15 mouse cellular contexts compared by ENCODE assay signal in genomic region chr4:106564161-106564560, GRCm38 (mm10). TPM values are rescaled to one million over a fixed set of nuclear protein-coding genes. Genes with fewer than 3 reads are reported as not detected.
DNase-seq lines count a peak whose midpoint lies in the region; ATAC-seq and TF ChIP-seq lines count a peak whose summit lies in the region.
"Had no signal": no experiment of that assay in that cellular context is flagged by ENCODE, and none has a peak within 500 bp of the region (broad histone marks: within the 10 kb centered on the region; RNA-seq: fewer than 3 reads in every experiment).

No protein-coding gene starts in this region.

- H3K4me3 ChIP-seq in forebrain, embryonic 14.5 days (ENCODE audit: low read depth, low read length), result no peak overlapping the region
- no peak overlapping the region for H3K4me3 ChIP-seq in forebrain, embryonic 11.5 days (ENCODE audit: low read depth, low read length)
- H3K4me3 ChIP-seq in neural tube, embryonic 12.5 days, result no peak overlapping the region
- H3K4me3 ChIP-seq in liver, postnatal 0 days (ENCODE audit: low read depth, low read length), result peak overlapping the region; percentile 85
- H3K4me3 ChIP-seq in neural tube, embryonic 15.5 days (replicated peaks), result peak overlapping the region; percentile 97; the same call in 1 of the 2 replicates

- WGBS in forebrain, embryonic 14.5 days, result 92% methylated on average over 11 of the region's 11 CpGs
- WGBS in forebrain, embryonic 11.5 days, result 95% methylated on average over 11 of the region's 11 CpGs
- WGBS in neural tube, embryonic 12.5 days, result 89% methylated on average over 11 of the region's 11 CpGs
- WGBS in liver, postnatal 0 days (ENCODE audit: insufficient replicate concordance), result 84% methylated on average over 11 of the region's 11 CpGs
- WGBS in neural tube, embryonic 15.5 days, result 79% methylated on average over 11 of the region's 11 CpGs

- no peak for TF ChIP-seq CTCF in liver, postnatal 0 days (IDR thresholded peaks at IDR 0.05; ENCODE audit: low read depth)

- no peak for DNase-seq in forebrain, embryonic 14.5 days (ENCODE audit: low spot score)
- no peak for DNase-seq in forebrain, embryonic 11.5 days (ENCODE audit: low spot score)
- no peak for DNase-seq in neural tube, embryonic 10.5 days (ENCODE audit: extremely low spot score, low spot score)
- DNase-seq in liver, postnatal 0 days, result no peak
- no peak for DNase-seq in adrenal gland, postnatal 36 days
- DNase-seq in spleen, adult 12 weeks (ENCODE audit: low spot score), result no peak
- DNase-seq: cerebellum, adult 9-11 months; gastrocnemius, postnatal 10 days; heart, postnatal 4 days; lung, adult 2 months; thymus, adult 18-20 months had no signal

- peaks cover 43% of the 10 kb centered on the region for H3K36me3 ChIP-seq in forebrain, embryonic 14.5 days (ENCODE audit: control insufficient read depth, insufficient read depth, low read length)
- peaks cover 8% of the 10 kb centered on the region; the same call in 1 of the 2 replicates for H3K36me3 ChIP-seq in forebrain, embryonic 11.5 days (ENCODE audit: control insufficient read depth, insufficient read depth, low read length)
- H3K36me3 ChIP-seq in neural tube, embryonic 12.5 days, result peaks cover 47% of the 10 kb centered on the region
- H3K36me3 ChIP-seq in liver, postnatal 0 days (replicated peaks; ENCODE audit: insufficient read depth, low read length), result peaks cover 16% of the 10 kb centered on the region; the same call in 1 of the 2 replicates
- peaks cover 39% of the 10 kb centered on the region for H3K36me3 ChIP-seq in neural tube, embryonic 15.5 days

- H3K9me3 ChIP-seq in forebrain, embryonic 14.5 days (replicated peaks; ENCODE audit: control insufficient read depth, low read length), result no peaks in the 10 kb centered on the region
- H3K9me3 ChIP-seq in forebrain, embryonic 11.5 days (ENCODE audit: control insufficient read depth, low read length), result no peaks in the 10 kb centered on the region
- no peaks in the 10 kb centered on the region for H3K9me3 ChIP-seq in neural tube, embryonic 12.5 days
- H3K9me3 ChIP-seq in liver, postnatal 0 days (ENCODE audit: low read length), result no peaks in the 10 kb centered on the region
- no peaks in the 10 kb centered on the region for H3K9me3 ChIP-seq in neural tube, embryonic 15.5 days (replicated peaks)

- no peak overlapping the region for H3K27ac ChIP-seq in forebrain, embryonic 14.5 days (ENCODE audit: low read depth, low read length)
- H3K27ac ChIP-seq in forebrain, embryonic 11.5 days (ENCODE audit: low read depth, low read length), result no peak overlapping the region
- H3K27ac ChIP-seq in neural tube, embryonic 12.5 days, result no peak overlapping the region
- peak overlapping the region; percentile 60 for H3K27ac ChIP-seq in liver, postnatal 0 days (ENCODE audit: low read depth)
- H3K27ac ChIP-seq in neural tube, embryonic 15.5 days (replicated peaks), result no peak overlapping the region

- no peaks in the 10 kb centered on the region for H3K27me3 ChIP-seq in forebrain, embryonic 14.5 days (replicated peaks; ENCODE audit: control insufficient read depth, insufficient read depth, low read length)
- H3K27me3 ChIP-seq in forebrain, embryonic 11.5 days (ENCODE audit: control insufficient read depth, insufficient read depth, low read length), result no peaks in the 10 kb centered on the region
- no peaks in the 10 kb centered on the region for H3K27me3 ChIP-seq in neural tube, embryonic 12.5 days (replicated peaks)
- 0 out of 2 replicates have a peak, but pooled peaks cover 3% of the 10 kb centered on the region for H3K27me3 ChIP-seq in liver, postnatal 0 days (ENCODE audit: insufficient read depth, low read length)
- no peaks in the 10 kb centered on the region for H3K27me3 ChIP-seq in neural tube, embryonic 15.5 days (replicated peaks)

- no peak overlapping the region for H3K9ac ChIP-seq in forebrain, embryonic 14.5 days (ENCODE audit: low read length)
- H3K9ac ChIP-seq in forebrain, embryonic 11.5 days (ENCODE audit: low read length), result no peak overlapping the region
- no peak overlapping the region for H3K9ac ChIP-seq in neural tube, embryonic 12.5 days
- H3K9ac ChIP-seq in liver, postnatal 0 days (replicated peaks), result peak overlapping the region; percentile 51; the same call in 1 of the 2 replicates
- H3K9ac ChIP-seq in neural tube, embryonic 15.5 days (replicated peaks), result no peak overlapping the region

- peaks cover 24% of the 10 kb centered on the region for H3K4me1 ChIP-seq in forebrain, embryonic 14.5 days (ENCODE audit: control insufficient read depth, insufficient read depth, low read length)
- peaks cover 12% of the 10 kb centered on the region for H3K4me1 ChIP-seq in forebrain, embryonic 11.5 days (replicated peaks; ENCODE audit: control insufficient read depth, insufficient read depth, low read length)
- H3K4me1 ChIP-seq in neural tube, embryonic 12.5 days, result peaks cover 36% of the 10 kb centered on the region
- H3K4me1 ChIP-seq in liver, postnatal 0 days (ENCODE audit: insufficient read depth), result peaks cover 9% of the 10 kb centered on the region
- peaks cover 43% of the 10 kb centered on the region for H3K4me1 ChIP-seq in neural tube, embryonic 15.5 days

- no peak for TF ChIP-seq EP300 in liver, postnatal 0 days (IDR thresholded peaks at IDR 0.05; ENCODE audit: low read depth)

- ATAC-seq in forebrain, embryonic 14.5 days, result no peak
- no peak for ATAC-seq in forebrain, embryonic 11.5 days (replicated peaks; ENCODE audit: low FRiP score)
- ATAC-seq in neural tube, embryonic 12.5 days (ENCODE audit: low FRiP score, low read depth), result no peak
- ATAC-seq in liver, postnatal 0 days, result no peak
- no peak for ATAC-seq in neural tube, embryonic 15.5 days (ENCODE audit: low FRiP score)

- peak overlapping the region; percentile 73; the same call in 1 of the 2 replicates for H3K4me2 ChIP-seq in forebrain, embryonic 14.5 days (ENCODE audit: low read length)
- H3K4me2 ChIP-seq in forebrain, embryonic 11.5 days (ENCODE audit: low read depth, low read length, severe bottlenecking), result no peak overlapping the region
- peak overlapping the region; percentile 97 for H3K4me2 ChIP-seq in neural tube, embryonic 12.5 days (replicated peaks)
- H3K4me2 ChIP-seq in liver, postnatal 0 days (ENCODE audit: low read depth, low read length), result peak overlapping the region; percentile 98
- H3K4me2 ChIP-seq in neural tube, embryonic 15.5 days, result peak overlapping the region; percentile 87

RNA-seq across cellular contexts. Expression of gene Dhcr24, which starts 3.3 kb away (rescaled TPM):
- polyA plus RNA-seq in forebrain, embryonic 14.5 days (2014; fragmentation: Nextera tagmentation; extraction: Ambion mirVana), result 16.4 and 16.6 TPM in 2 replicates
- 29.3 and 30.6 TPM in 2 replicates for polyA plus RNA-seq in forebrain, embryonic 11.5 days (2014; fragmentation: Nextera tagmentation; extraction: Ambion mirVana)
- polyA plus RNA-seq in neural tube, embryonic 12.5 days (2016; fragmentation: Nextera tagmentation; extraction: Ambion mirVana), result 5.3 and 6.2 TPM in 2 replicates
- polyA plus RNA-seq in liver, postnatal 0 days (2015; fragmentation: Nextera tagmentation; extraction: Ambion mirVana), result 13.6 and 17.1 TPM in 2 replicates
- polyA plus RNA-seq in neural tube, embryonic 15.5 days (2015; fragmentation: Nextera tagmentation; extraction: Ambion mirVana), result 4.6 and 4.8 TPM in 2 replicates
- 100 to 1,000 TPM in 1 of 2 experiments, 10 to 100 TPM in 1; 74.5 to 299 TPM for total RNA-seq in adrenal gland, postnatal 36 days (2021)

RNA-seq across cellular contexts. Expression of gene Lexm, which starts 52.9 kb away (rescaled TPM):
- not detected in 2 replicates for polyA plus RNA-seq in forebrain, embryonic 14.5 days (2014; fragmentation: Nextera tagmentation; extraction: Ambion mirVana)
- polyA plus RNA-seq in forebrain, embryonic 11.5 days (2014; fragmentation: Nextera tagmentation; extraction: Ambion mirVana), result 0.21 and 0.35 TPM in 2 replicates
- 0.23 TPM in 2 replicates for polyA plus RNA-seq in neural tube, embryonic 12.5 days (2016; fragmentation: Nextera tagmentation; extraction: Ambion mirVana)
- polyA plus RNA-seq in liver, postnatal 0 days (2015; fragmentation: Nextera tagmentation; extraction: Ambion mirVana), result not detected in 2 replicates
- not detected in 2 replicates for polyA plus RNA-seq in neural tube, embryonic 15.5 days (2015; fragmentation: Nextera tagmentation; extraction: Ambion mirVana)
- not detected for total RNA-seq in adrenal gland, postnatal 36 days (2021)
- total RNA-seq: adrenal gland, adult 2 months; gastrocnemius, postnatal 10 days; heart, postnatal 4 days had no signal
- polyA plus RNA-seq: adrenal gland, adult 2 months; kidney, embryonic 14.5 days; lung, adult 2 months had no signal

RNA-seq across cellular contexts. Expression of gene Ttc22, which starts 58.1 kb away (rescaled TPM):
- polyA plus RNA-seq in forebrain, embryonic 14.5 days (2014; fragmentation: Nextera tagmentation; extraction: Ambion mirVana), result 0.46 and 0.53 TPM in 2 replicates
- 0.07 TPM in 1 of 2 replicates, not detected in the other for polyA plus RNA-seq in forebrain, embryonic 11.5 days (2014; fragmentation: Nextera tagmentation; extraction: Ambion mirVana)
- 1.1 and 1.8 TPM in 2 replicates for polyA plus RNA-seq in neural tube, embryonic 12.5 days (2016; fragmentation: Nextera tagmentation; extraction: Ambion mirVana)
- polyA plus RNA-seq in liver, postnatal 0 days (2015; fragmentation: Nextera tagmentation; extraction: Ambion mirVana), result not detected in 2 replicates
- polyA plus RNA-seq in neural tube, embryonic 15.5 days (2015; fragmentation: Nextera tagmentation; extraction: Ambion mirVana), result 2.0 and 2.2 TPM in 2 replicates
- not detected for total RNA-seq in adrenal gland, postnatal 36 days (2021)
- polyA plus RNA-seq: adrenal gland, adult 2 months had no signal

Comparison
In these comparisons a context has a peak if more than half of its experiments do, and no peak if none do; other contexts are left out.
1. H3K4me3 ChIP-seq: peak in liver, postnatal 0 days (single experiment) and neural tube, embryonic 15.5 days (single experiment); none in forebrain, embryonic 14.5 days (single experiment), forebrain, embryonic 11.5 days (single experiment) and neural tube, embryonic 12.5 days (single experiment).